Mouse (Mus musculus): ENCODE results near the gene Ccr6. TPM values are rescaled to one million over a fixed set of nuclear protein-coding genes. Genes with fewer than 3 reads are reported as not detected.
"Not testable (repeated sequence)": the region's sequence is repeated elsewhere in the genome, so short reads cannot be mapped to it uniquely, and the experiment has no call there.

Gene Ccr6
- total RNA-seq (2021), result not detected
- long read RNA-seq, experiment 1, partial matches to known transcripts, result 0 of 1 reads
- long read RNA-seq, experiment 1, other reads (novel, unspliced or antisense), result 1 of 1 reads
- long read RNA-seq, experiment 2, result 0 reads

DNA sequence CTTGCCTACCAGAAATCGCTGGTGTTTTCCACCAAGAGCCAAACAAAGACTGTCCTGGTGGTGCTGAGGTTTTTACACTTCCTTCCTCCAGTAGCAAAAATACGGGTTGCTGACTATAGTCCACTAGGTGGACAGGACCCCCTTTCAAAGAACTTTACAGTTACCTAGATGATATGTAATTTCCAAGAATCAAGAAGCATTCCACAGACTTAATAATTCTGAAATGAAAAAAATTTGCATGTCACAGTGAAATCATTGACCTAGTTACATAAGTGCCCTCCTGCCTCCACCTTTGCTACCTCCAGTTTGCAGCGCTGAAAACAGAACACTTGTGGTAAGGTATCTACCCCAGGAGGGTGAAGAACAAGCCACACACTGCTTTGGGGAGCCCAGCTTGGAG is at the start of gene Ccr6:
Gene Ccr6, plus strand, starts transcription at position 301 of the 400 bp plus-strand sequence.
- DNase-seq (ENCODE audit: low spot score in 2 of 2), result no peak

- no peak for DNase-seq (ENCODE audit: low spot score in 2 of 2)
Observed at GRCm38 (mm10) chr17:8193678-8194077, 42.2 kb upstream of the Ccr6 start.

GRCm38 (mm10) chr17:8195685-8196376 is 40.0 kb upstream of the Ccr6 start:
- no peak for DNase-seq (ENCODE audit: low spot score in 2 of 2)

DNA sequence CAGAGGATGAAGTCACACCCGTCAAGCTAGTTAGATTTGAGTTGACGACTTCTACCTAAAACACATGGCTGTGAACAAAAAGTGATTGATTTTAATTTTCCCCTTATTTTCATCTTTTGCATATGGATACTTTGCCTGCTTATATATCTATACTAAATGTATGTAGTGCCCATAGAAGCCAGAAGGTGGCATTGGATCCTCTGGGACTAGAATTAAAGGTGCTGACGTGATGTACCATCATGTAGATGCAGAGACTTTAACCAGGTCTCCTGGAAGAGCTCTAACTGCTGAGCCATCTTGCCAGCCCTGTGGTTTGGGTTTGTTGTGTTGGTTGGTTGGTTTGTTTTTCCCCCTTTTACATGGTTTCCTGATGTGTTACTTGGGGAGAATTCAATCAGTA is 38.2 kb upstream of the Ccr6 start:
- DNase-seq (ENCODE audit: low spot score in 2 of 2), result no peak

GRCm38 (mm10) chr17:8199067-8199935 is 36.5 kb upstream of the Ccr6 start:
- no peak for DNase-seq (ENCODE audit: low spot score in 2 of 2)

- no peak for DNase-seq (ENCODE audit: low spot score in 2 of 2)
Observed at GRCm38 (mm10) chr17:8199936-8200330, 35.9 kb upstream of the Ccr6 start.

DNA sequence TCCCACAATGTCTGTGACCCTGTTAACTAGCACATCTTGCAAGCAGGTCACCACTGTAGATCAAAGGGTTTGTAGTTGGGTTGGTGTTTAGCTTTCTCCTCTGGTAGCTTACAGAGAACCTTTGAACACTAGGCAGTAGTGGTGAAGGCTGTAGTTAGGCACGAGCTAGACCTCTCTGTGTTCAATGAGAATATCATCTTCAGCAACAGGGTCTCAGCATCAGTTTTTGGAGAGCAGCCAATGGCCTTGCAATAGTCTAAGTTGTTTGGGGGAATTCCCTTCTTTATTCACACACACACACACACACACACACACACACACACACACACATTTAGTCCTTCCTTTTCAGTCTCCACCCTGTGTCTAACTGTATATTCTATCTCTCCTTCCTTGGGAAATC is 32.4 kb upstream of the Ccr6 start:
- DNase-seq (ENCODE audit: low spot score in 2 of 2), result no peak

GRCm38 (mm10) chr17:8205221-8205631 is 30.6 kb upstream of the Ccr6 start:
- DNase-seq (ENCODE audit: low spot score in 2 of 2), result not testable (repeated sequence)

GRCm38 (mm10) chr17:8206691-8207090 is 29.2 kb upstream of the Ccr6 start:
- DNase-seq (ENCODE audit: low spot score in 2 of 2), result no peak

DNA sequence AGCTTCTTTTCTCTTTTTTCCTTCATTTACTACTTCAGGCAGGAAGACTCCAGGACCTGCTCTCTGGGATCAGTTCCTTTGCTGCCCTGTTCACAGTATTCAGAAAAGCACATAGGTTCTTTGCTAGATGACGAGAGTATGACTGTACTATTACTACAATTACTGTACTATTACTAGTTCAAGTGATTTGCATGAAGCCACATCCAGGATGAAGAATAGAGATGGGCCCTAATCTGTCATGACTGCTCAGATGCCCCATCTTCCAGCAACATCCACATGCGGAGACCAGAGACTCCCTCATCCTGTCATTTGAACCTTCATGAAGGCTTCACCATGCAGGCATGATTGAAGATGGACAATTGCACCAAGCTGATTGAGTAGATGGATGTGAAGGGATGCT is 26.1 kb upstream of the Ccr6 start:
- no peak for DNase-seq (ENCODE audit: low spot score in 2 of 2)

- DNase-seq (ENCODE audit: low spot score in 2 of 2), result no peak
Observed at GRCm38 (mm10) chr17:8210170-8210569, 25.7 kb upstream of the Ccr6 start.

DNA sequence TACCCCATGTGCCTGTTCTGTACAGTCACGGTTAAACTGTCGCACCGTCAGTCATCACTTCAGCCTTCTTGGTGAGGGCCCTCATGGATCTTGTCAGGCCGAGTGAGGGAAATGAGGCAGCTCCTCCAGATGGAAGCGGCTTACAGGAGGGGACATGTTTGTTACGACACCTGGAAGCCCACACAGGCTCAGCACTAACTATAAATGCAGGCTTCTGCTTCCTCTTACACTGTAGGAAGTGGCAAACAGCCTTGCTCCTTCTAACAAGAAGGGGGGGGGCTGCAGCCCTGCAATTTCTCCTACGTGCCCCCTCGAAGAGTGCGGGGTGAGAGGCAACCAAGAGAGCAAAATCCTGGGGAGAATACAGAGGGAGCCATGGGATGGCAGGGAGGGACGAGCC is 25.2 kb upstream of the Ccr6 start:
- no peak for DNase-seq (ENCODE audit: low spot score in 2 of 2)

DNA sequence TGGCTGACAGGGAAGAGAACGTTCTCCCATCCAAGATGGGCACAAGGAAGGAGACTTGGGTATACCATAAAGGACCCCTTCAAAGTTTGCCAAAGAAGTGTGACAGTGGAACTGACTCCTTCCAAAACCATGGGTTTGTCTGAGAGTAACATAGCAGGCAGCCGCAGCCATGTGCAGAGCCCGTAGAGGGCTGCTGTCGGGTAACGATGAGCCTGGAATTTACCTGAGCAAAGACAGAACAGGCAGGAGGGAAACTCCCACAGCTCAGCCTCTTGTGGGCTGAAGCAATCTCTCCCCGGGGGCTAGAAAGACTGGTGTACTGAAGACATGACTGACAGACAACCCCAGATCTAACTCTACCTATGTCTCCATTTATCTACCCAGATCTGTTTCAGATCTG is 24.4 kb upstream of the Ccr6 start:
- DNase-seq (ENCODE audit: low spot score in 2 of 2), result no peak

DNA sequence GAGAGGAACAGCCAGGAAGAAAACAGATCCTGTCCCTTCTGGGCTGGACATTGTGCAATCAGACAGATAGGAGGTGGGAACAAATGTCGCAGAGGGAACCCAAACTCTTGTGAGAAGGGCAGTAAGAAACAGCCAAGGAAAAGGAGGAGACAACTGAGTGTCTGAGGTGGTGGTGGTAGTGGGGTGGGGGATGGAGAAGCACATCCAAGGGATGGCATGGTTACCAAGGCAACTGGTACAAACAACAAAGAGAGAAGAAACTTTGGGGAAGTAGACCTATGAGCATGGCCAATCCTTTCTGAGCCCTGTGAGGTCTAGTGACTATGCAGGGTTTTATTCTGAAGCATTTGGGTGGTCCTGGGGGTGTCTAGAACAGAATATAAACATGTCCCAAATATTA is 21.5 kb upstream of the Ccr6 start:
- DNase-seq (ENCODE audit: low spot score in 2 of 2), result no peak

- DNase-seq (ENCODE audit: low spot score in 2 of 2), result no peak
Observed at GRCm38 (mm10) chr17:8215016-8215745, 20.7 kb upstream of the Ccr6 start.

- DNase-seq (ENCODE audit: low spot score in 2 of 2), result no peak
Observed at GRCm38 (mm10) chr17:8223225-8223624, 12.6 kb upstream of the Ccr6 start.

- no peak for DNase-seq (ENCODE audit: low spot score in 2 of 2)
Observed at GRCm38 (mm10) chr17:8224072-8224471, 11.8 kb upstream of the Ccr6 start.

GRCm38 (mm10) chr17:8225166-8225565 is 10.7 kb upstream of the Ccr6 start:
- DNase-seq (ENCODE audit: low spot score in 2 of 2), result no peak

DNA sequence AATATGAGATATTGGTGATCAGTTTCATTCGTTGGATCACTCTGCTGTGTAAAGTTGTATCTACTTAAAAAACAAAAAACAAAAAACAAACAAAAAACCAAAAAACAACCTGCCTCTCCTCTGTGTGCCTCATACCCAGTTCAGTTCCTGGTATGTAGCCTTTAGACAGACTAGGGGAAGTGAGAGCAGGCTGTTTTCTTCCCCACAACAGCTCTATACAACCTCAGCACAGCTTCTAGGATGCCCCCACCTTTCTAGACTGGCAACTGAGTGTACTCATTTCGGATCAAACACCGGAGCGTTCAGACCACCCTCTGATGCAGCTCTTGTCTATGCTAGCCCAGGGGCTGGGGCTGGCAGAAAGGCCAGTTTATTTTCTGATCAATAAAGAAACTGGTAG is 10.1 kb upstream of the Ccr6 start:
- no peak for DNase-seq (ENCODE audit: low spot score in 2 of 2)

GRCm38 (mm10) chr17:8228622-8229021 is 7.2 kb upstream of the Ccr6 start:
- no peak for DNase-seq (ENCODE audit: low spot score in 2 of 2)

- no peak for DNase-seq (ENCODE audit: low spot score in 2 of 2)
Observed at GRCm38 (mm10) chr17:8229607-8230006, 6.2 kb upstream of the Ccr6 start.

GRCm38 (mm10) chr17:8232089-8232488 is 3.8 kb upstream of the Ccr6 start:
- no peak for DNase-seq (ENCODE audit: low spot score in 2 of 2)

Measured in gastrocnemius, postnatal 4 days (tissue).